Mouse (Mus musculus) NIH3T3 (cell line): ENCODE results near the gene C1ql4.
"Not testable (repeated sequence)": the region's sequence is repeated elsewhere in the genome, so short reads cannot be mapped to it uniquely, and the experiment has no call there.

Source experiments
- DNase-seq: peaks from one replicate; pipeline ENCODE4 v3.0.0-alpha.2; 2012; ENCODE audit warnings: low read depth

Gene C1ql4

DNA sequence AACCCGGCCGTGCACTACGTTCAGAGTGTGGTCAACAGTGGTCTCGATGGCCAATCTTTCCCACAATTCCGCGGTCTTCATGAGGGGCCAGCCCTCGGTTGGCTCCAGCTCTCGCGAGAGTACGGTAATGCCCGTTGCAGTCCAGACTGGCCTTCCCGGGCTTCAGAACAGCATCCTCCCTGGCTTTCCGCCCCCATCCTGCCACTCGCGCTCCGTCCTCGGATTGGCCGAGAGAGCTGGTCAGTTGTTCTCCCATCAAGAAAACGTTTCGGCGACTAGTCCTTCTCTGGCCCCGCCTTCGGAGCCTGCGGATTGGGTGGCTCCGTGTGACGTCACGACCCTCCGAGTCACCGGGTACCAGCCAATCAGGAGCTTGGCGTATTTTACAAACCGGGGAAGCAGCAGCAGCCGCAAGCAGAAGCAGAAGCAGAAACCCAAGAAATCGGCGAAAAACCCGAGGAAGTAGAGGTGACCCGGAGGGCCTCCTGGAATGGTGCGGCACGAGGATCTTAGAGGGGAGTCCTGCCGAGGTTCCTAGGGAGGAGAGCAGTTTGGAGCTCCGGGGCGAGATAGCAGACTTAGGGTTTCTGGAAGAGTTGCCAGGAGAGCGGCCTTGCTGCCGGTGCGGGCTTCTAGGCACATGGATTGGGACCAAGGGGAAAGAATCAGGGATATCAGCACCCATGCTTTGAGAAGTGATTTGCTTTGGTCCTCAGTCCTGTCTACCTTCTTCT, 12.8 kb downstream of the C1ql4 start:
- peak; percentile 99 for DNase-seq

DNA sequence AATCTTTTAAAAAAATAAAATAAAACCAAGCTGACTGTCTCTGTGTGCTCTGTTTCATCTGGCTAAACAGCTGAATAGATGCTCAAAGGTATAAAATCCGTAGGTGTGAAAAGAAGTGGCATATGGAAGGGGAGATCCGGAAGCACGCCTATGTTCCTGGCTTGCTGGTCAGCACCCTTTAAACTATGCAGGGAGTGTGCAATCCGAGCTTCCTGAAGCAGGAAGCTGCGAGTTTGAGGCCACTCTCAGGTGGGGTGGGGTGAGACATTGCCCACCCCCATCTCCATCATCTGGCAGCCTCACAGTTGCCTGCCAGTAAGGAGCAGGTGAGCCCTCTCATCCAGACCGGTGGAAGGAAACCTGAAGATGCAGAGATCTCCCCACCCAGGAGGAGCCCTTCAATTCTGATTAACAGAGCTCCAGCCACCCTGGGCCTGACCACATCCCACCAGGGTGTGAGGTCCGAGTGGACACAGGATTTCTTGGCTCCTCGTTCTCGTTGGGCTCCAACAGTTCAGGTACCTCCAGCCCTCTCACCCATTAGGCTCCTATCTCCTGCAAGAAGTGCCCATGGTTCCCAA, 13.5 kb downstream of the C1ql4 start, which contains the start of gene Troap:
Gene Troap, plus strand, starts transcription at position 557 of the 581 bp plus-strand sequence.
- no peak for DNase-seq

DNA sequence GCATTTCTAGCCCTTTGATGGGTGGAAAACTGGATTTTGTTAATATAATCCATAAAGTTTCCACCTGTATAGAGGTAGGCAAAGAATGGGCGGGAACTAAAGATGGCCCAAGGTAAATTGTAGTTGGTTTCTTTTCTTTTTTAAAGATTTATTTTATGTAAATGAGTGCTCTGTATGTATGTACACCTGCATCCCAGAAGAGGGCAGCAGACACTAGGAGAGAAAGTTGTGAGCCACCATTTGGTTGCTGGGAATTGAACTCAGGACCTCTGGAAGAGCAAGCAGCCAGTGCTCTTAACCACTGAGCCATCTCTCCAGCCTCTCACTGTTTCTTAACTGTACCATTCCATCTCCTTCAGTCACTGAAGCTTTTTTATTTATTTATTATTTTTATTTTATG, 15.6 kb downstream of the C1ql4 start:
- DNase-seq: no peak

DNA sequence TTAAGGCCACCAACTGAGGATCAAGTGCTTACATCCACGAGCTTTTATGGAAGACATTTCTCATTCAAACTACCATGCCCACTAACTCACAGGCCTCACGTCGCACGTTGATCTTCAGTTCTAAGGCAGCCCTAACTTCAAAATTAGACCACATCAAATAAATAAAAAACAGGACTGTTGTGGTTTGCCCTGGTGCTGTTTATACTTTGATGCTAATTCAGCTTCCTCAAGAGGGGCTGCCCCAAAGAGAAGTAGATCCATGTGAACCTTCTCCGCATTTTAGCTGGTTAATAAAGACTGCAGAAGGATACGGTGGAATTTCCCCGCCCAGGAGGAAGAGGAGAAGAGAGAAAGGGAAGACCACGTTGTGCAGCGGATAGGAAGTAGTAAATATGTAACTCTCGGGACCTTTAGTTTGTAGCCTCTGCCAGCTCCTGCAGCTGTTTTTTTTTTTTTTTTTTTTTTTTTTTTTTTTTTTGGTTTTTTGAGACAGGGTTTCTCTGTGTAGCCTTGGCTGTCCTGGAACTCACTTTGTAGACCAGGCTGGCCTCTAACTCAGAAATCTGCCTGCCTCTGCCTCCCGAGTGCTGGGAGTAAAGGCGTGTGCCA, 22.0 kb downstream of the C1ql4 start:
- DNase-seq: no peak

DNA sequence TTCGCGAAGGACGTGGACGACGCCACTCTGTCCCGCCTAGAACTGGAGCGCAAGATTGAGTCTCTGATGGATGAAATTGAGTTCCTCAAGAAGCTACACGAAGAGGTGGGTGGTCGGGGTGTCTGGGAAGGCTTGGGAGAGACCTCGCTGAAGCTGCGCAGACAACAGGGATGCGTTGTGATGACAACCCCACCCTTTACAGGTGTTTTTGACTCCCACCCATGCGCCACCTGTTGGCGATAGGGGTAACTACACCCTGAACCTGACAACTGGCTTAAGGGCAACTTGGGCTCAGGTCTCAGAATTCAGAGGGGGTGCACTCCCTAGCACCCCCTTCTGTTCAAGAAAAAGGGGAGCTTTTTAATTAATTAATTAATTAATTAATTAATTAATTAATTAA, 31.3 kb downstream of the C1ql4 start:
- DNase-seq: peak; percentile 38

DNA sequence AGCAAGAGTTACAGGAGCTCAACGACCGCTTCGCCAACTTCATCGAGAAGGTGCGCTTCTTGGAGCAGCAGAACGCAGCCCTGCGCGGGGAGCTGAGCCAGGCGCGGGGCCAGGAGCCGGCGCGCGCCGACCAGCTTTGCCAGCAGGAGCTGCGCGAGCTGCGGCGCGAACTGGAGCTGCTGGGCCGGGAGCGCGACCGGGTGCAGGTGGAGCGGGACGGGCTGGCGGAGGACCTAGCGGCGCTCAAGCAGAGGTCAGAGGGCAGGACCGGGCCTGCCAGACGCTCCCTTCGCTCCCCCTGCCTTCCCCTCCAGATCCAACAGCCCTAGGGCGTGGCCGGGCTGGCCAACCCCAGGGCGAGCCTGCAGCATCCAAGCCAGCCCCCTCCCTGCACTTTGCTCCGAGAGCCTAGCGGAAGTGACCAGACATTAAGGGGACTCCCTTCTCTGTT, 32.1 kb downstream of the C1ql4 start:
- no peak for DNase-seq

DNA sequence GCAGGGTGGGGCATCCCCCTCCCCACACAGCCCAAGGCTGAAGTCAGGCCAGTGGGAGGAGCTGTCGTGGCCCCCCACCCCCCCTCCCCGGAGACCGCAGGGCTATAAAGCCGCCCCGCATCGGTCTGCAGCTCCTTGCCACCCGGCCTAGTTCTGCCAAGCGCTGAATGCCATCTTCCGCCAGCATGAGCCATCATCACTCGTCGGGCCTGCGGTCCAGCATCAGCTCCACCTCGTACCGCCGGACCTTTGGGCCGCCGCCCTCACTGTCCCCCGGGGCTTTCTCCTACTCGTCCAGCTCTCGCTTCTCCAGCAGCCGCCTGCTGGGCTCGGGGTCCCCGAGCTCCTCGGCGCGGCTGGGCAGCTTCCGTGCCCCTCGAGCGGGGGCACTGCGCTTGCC, 32.6 kb downstream of the C1ql4 start, which contains the start of gene Prph:
Gene Prph, plus strand, starts transcription at position 135 of the 400 bp plus-strand sequence.
- no peak for DNase-seq

DNA sequence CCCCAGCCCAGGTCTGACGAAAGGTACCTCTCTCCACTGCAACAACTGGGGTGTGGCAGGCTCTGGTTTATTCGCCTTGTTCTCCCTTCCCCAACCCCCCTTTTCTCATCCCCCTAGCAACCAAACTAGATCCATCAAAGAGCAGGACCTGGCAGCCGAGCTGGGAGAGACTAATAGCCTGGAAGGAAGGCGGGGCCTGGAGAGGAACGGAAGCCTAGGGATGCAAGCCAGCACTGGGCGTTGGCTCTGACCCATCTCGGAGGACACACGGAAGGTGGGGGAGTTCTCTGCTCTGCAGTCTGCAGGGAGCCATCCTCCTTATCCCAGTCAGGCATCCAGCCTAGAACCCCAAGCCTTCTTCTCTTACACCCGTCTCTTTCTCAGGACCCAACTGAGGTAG, 34.2 kb downstream of the C1ql4 start:
- DNase-seq: peak; percentile 66

DNA sequence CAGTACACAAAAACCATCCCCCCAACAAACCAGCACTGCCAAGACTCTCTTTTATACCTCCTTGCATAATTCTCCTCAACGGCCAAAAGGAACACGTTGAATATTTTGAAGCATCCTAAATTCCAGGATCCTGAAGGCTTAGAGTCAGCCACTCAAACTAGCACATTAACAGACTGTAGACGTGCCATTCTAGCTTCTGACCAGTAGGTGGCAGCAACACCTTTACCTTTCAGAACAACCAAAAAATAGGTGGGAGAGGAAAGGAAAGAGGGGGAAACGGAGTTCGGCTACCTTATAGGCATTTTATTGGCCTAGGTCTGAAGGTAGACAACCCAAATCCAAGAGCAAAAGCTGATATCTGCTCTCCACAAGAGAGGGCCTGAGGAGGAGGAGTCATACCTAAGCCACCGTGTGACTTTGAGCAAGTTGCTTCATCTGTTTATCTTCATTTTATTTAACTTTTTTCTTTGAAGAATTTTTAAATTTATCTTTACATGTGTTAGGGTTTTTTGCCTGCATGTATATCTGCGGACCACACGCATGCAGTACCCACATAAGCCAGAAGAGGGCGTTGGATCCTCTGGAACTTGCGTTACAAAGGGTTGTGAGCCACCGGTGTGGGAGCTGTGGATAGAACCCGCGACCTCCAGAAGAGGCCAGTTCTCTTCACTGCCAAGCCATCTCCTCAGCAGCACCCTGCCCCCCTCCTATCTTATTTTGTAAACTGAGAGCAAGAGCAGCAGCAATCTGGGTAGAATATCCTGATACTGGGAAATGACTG, 38.0 kb downstream of the C1ql4 start:
- DNase-seq: peak; percentile 82

DNA sequence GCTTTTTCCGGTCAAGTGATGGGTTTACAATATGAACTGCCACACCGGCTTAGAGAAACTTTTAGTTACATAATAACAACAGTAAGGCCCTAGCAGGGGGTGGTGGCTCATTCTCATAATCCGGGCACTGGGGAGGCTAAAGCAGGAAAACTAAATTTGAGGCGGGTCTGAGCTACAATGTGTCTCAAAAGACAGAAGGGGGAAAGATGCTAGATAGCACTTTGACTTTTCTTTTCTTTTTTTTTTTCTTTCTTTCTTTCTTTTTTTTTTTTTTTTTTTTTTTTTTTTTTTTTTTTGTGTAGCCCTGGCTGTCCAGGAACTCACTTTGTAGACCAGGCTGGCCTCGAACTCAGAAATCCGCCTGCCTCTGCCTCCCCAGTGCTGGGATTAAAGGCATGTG, 41.9 kb downstream of the C1ql4 start:
- DNase-seq: not testable (repeated sequence)

DNA sequence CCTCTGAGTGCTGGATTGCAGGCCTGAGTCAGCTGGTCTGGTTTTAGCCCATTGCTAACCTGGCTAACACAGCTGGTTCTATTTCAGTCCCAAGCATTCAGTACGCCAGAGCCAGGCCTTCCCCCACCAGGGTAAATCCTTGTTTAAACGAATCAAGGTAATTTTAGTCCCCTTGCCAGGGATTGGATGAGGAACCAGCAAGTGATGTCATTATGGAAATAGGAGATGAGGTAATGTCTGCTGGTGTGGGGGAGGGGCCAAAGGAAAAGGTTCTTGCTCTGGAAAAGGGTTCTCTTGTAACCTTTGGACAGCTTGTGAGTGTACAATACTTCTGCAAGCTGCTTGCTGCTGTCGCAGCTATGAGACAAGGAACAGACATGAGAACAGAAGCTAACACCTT, 42.8 kb downstream of the C1ql4 start:
- peak; percentile 28 for DNase-seq

DNA sequence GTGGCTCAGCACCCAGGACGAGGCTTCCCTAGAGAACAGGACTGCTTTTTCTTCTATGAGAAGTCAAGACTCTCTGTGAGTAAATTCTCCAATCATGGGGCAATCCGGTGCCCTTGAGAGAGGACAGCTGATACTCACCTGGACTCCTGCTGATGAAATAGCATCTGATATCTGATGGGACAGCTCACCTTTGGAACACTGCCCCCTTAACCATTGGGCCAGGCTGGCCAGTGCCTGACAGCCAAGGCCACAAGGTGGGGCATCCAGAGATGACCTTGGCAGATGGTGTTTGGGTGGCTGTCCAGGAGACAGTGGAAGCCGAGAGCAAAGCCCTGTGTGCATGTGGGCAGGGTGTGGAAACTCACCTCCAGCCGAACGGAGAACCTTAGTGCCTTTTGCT, 45.3 kb downstream of the C1ql4 start:
- DNase-seq: no peak

DNA sequence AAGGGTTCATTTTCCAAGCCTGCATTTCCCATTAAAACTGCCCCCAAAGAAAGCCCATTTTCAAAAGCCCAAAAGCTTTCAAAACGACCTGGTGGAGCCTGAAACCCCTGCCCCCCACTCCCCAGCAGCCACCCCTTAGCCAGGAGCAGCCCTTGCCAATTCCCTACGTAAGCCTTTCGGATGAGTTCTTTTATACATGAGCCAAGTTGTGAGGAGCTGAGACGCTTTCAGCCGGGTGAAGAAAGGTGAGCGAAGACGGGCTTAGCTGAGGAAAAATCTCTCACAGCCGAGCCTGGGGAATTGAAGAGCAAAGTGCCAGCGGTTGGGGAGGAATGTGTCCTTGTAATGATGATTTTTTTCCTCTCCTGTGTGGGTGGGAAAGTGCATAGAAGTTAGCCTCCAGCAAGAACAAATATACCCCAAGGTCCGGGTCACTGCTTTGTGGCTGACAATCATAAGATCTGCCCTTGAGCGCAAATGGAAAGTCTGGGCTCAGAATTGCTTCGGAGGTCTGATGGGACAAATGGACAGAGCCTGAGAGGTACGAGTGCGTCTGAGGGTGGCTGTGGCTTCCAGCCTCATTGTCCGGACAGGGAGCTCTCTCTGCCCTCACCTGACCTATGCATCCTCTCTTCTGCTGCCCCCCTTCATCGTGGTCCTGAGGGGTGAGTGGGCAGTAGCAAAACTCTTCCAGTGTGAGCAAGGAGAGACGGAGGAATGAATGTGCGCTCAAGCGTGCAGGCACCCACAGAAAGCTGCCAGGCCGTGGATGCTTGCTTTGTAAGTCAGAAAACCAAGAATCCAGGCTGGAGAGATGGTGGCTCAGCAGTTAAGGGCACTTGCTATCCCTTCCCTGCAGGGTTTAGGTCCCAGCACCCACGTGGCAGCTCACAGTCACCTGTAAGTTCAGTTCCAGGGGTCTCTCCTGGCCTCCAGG, 46.4 kb downstream of the C1ql4 start:
- DNase-seq: no peak

DNA sequence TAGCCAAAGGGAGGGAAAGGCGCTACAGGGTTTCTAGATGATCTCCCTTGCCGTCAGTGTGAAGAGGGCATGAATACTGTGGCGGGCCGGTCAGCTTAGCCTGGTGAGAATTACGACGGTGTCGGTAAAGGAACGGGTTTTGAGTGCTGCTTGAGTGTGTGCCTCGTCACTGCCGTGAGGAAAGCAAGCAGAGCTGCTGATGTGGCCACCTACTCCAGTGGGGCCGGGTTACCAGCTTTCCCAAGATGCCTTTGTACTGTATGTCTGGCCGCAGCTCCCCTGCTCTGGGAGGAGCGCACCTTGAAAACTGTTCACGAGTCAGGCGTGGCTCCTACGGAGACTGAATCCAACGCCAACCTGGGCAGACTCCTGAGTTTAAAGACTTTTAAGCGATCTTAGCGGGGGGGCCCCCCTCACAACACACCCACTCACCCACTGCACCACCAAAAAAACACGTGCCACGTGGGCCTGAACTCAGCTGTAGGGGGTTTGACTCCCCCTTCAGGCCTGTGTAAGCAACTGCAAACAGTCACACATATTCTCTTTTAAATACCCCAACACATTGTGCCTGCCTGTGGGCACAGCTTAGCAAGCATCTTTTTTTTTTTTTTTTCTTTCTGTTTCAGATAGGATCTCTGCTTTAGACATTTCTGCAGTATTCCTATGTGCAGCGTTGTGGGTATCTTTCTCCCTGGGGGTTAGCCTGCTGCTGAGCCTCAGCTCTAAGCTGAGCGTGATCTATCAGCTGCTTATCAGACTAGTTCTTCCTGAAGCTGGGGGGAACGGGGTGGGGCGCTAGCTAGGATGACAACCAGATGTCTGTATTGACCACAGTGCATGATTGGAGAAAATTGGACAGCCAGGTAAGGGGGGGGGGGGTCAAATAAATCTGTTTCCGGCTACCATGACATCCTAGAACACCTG, 47.4 kb downstream of the C1ql4 start:
- no peak for DNase-seq

DNA sequence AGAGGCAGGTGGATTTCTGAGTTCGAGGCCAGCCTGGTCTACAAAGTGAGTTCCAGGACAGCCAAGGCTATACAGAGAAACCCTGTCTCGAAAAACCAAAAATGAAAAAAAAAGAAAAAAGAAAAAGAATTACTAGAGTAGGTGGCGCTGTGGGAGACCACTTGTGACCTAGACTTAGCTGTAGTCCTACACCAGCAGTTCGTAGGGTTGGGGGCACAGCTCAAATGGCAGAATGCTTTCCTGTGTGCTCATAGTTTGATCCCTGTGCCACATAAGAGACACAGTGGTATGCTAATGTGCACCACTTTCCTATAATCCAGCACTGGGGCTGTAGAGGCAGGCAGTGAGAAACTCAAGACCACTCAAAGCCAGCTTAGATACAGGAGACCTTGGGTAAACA, 48.3 kb downstream of the C1ql4 start:
- DNase-seq: no peak

DNA sequence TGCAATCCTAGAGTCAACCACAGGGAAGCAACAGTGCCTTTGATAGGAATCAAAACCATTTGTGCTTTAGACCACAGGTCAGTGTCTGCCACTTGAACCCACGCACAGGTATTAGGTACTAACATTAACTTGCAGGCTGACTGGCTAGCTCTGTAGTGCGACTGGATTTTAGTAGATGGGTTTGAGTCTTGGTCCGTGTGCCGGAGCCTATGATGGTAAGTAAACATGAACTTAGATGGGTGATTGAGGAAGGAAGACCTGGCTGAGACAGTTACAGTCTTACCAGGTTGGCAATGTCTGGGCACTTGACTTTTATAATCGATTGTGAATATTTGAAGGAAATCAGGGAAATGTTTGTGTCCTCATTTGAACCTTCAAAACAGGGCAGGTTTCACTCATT, 48.8 kb downstream of the C1ql4 start:
- DNase-seq: no peak

DNA sequence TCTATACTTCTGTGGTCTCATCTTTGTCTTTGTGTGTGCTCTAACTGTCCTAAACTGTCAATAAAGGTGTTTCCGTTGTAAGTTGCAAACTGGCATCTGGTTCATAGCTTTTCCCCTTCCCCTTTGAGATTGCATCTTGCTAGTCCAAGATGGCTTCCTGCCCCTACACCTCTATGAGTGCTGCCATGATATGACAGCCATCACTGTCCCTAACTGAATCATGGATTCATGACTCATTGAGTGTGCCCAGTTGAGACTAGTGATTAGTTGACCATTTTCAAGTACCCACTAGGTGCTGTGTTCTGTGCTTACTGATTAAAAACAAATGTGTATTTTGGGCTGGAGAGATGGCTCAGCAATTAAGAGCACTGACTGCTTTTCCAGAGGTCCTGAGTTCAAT, 49.6 kb downstream of the C1ql4 start:
- DNase-seq: no peak

DNA sequence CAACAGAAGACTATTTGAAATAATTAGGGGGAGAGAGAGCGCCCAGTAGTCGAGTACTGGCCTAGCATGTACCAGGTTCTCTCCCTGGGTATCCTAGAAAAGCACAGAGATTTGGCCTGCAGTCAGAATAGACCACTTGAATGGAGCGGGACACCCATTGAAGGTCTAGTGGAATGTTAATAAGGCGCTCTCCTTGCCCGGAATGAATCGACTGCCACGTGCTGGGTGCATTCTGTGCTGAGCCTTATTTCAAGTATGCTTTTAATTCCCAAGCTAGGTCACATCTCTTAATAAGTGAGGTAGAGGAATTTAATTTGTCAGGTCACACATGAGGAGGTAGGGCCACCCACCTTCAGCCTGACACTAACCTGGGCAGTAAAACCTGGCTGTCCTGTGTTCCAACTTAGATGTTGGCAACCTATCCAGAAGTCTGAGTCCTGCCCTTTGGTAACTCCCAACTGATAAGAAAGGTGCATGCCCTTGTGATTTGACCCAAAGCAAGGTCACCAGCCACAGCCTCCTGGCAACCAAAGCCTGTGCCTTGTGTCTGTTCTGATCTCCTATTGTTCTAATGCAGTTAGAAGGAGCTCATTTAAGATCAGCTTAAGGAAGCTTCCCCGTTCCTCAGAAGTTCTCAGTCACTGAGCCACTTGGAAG, 51.2 kb downstream of the C1ql4 start:
- DNase-seq: no peak

DNA sequence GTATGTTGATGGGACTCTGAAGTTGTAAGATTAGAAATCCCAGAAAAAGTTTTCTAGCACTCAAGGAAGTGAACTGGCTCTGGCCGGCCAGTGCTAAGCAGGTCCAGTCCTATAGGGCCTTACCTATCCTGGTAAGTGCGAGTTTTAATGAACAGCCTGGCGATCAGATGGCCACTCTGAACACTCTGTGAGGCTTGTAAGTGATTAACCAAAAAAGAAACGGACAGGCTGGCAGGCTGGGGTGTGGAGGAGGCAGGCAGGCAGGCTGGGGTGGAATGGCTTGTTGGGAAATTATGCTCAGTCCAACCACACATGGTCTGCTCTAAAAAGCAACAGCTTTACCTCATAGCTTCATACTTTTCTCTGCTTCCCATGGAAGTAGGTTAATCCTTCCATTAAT, 52.2 kb downstream of the C1ql4 start:
- DNase-seq: no peak
